Mouse (Mus musculus) erythroid progenitor cell, adult 5-6 weeks (primary cell): ENCODE measurements around the gene Slc24a4. TPM values are rescaled to one million over a fixed set of nuclear protein-coding genes. Genes with fewer than 3 reads are reported as not detected.
"Not testable (repeated sequence)": the region's sequence is repeated elsewhere in the genome, so short reads cannot be mapped to it uniquely, and the experiment has no call there.

Source experiments
- ATAC-seq: replicated peaks from 2 replicates; pipeline ENCODE4 v1.8.0; 2016; ENCODE audit warnings: moderate number of reproducible peaks, mild to moderate bottlenecking, moderate TSS enrichment, inconsistent platforms; ENCODE audit not compliant: poor library complexity, low FRiP score, severe bottlenecking
- total RNA-seq, 2 experiments: library from RNA; stranded (forward) in 1 of 2; stranded (reverse) in 1 of 2; fragments of 150-400 nt in 1 of 2; fragments of 186-747, 209-891 nt in 1 of 2; gene quantifications; 2 replicates each; pipeline versions ENCODE4 v1.2.3 to v1.2.4; 2015 to 2017; ENCODE audit warnings: low replicate concordance in 2 of 2

Gene Slc24a4
- total RNA-seq, 2 experiments from 2014 or later: not detected

- ATAC-seq: no peak
Measured at GRCm38 (mm10) chr12:102242076-102242722, 113.7 kb downstream of the Slc24a4 start.

GRCm38 (mm10) chr12:102243915-102244314, 115.4 kb downstream of the Slc24a4 start:
- no peak for ATAC-seq

GRCm38 (mm10) chr12:102246226-102246625, 117.7 kb downstream of the Slc24a4 start:
- no peak for ATAC-seq

- ATAC-seq: no peak
Measured at GRCm38 (mm10) chr12:102248104-102248503, 119.6 kb downstream of the Slc24a4 start.

GRCm38 (mm10) chr12:102250316-102250715, 121.8 kb downstream of the Slc24a4 start:
- no peak for ATAC-seq

DNA sequence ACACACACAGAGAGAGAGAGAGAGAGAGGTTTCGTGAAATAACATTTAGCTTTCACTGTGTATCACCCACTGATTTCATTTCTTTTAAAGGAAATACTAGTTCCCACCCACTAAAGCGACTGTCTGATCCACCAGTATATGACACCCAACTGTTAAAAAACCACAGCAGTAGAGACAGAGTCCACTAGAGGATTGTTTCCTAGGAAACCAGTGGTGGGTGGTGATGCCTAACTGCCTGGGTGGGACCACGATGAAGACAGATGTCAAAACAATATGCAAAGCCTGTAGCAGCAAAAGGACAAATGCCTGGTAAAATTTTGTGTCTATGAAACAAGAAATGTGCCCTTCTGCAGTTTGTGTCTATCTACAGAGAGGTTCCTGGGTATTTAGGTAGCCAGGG, 122.5 kb downstream of the Slc24a4 start:
- no peak for ATAC-seq

GRCm38 (mm10) chr12:102251985-102252384, 123.5 kb downstream of the Slc24a4 start:
- no peak for ATAC-seq

DNA sequence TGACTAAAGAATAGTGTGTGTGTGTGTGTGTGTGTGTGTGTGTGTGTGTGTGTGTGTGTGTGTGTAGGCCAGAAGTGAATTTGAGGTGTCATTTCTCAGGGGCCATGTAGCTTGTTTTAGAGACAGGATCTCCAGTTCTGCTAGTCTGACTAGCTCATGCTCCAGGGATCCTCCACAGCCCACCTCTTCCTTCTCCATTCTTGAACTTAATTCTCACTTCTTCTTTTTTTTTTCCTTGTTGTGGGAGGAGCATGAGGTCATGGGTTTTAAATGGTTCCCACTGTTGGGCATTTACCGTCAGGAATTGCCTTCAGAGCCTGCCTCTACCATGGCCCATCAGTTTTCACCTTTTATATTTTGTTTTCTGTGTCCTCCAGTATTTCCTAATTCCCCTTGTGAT, 124.0 kb downstream of the Slc24a4 start:
- ATAC-seq: no peak

GRCm38 (mm10) chr12:102255012-102255411, 126.5 kb downstream of the Slc24a4 start:
- no peak for ATAC-seq

DNA sequence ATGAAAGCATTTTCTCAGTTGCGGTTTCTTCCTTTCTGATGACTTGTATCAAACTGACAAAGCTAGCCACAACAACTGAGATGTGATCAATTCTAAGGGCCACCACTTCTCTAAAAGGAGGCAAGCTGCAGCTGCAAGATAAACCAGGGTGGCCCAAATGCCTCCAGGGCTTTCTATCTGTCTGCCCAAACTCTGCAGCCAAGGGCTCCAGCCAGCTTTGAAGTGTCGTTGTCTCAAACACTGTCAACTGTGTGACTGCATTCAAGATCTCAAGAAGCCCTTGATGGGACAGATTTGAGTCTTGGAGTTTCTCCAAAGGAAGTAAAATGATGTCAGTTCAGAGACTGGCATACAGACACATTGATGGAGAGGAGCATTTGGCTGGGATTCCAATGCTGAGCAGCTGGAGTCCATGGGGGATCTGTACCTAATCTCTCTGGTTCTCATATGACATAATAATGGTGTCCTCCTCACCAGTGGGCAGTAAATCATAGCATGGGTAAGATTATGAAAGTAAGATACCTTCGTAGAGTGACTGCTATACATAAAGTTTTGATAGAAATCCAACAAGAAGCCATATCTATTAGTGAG, 130.1 kb downstream of the Slc24a4 start:
- no peak for ATAC-seq

DNA sequence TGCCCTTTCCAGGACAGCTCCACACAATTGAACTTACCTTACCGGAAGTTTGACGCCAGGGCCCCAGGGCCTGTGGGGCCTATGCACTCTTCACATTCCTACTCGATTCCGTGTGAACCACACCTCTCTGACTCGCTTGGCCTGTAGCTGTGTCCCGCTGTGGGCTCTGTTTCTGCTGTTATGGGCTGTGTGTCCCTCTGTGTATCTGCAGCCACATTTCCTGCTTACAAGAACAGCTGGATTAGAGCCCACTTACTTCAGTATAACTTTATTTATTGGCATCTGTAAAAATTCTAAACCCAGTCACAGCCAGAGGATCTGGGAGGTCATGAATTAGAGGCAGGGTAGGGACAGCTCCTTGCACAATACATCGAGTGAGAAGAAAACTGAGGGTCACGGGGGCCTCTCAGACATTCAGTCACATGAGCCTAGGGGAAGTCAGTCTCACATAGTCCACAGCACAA, 133.4 kb downstream of the Slc24a4 start:
- no peak for ATAC-seq

- ATAC-seq: no peak
Measured at GRCm38 (mm10) chr12:102262809-102263208, 134.3 kb downstream of the Slc24a4 start.

DNA sequence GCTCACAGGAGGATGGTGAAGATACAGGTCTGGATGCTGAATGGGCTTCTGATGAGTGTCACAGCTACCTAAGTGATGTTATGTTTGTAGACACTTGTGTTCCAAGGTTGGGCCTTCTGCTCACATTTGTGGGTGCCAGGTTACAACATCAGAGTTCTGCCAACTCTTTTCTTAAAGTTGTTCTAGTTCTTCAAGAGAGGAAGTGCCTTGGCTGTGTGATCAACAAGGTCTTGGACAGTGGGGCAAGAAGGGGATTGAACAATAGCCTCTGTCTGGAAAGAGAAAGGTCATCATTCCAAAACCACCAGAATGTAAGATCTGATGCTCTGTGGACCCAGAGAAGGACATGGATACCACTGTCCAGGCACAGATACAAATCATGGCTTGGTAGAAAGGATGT, 134.7 kb downstream of the Slc24a4 start:
- ATAC-seq: no peak

GRCm38 (mm10) chr12:102266433-102266832, 137.9 kb downstream of the Slc24a4 start:
- no peak for ATAC-seq

GRCm38 (mm10) chr12:102269144-102269543, 140.6 kb downstream of the Slc24a4 start:
- no peak for ATAC-seq

- ATAC-seq: no peak
Measured at GRCm38 (mm10) chr12:102270776-102271405, 142.4 kb downstream of the Slc24a4 start.

DNA sequence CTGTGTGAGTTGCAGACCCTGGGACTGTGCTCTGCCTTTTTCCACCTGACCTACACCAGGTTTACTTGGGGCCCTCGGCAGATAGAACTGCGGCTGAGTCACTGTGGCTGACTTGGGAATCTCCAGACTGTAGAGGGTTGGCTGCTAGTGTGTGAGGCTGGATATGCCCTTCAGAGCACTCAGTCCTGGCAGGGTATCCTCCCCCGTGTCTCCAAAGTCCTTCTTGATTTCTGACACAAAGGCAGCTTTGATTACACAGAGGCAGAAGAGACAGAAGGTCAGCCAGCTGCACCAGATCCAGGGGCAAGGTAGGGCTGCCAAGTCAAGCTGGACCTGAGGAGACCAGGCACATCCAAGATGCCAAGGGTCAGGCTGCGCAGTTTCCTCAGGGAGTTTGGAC, 142.9 kb downstream of the Slc24a4 start:
- no peak for ATAC-seq

GRCm38 (mm10) chr12:102275833-102276443, 147.4 kb downstream of the Slc24a4 start:
- no peak for ATAC-seq

GRCm38 (mm10) chr12:102280290-102280689, 151.8 kb downstream of the Slc24a4 start:
- ATAC-seq: not testable (repeated sequence)

GRCm38 (mm10) chr12:102280867-102281503, 152.5 kb downstream of the Slc24a4 start:
- ATAC-seq: no peak
